Mouse (Mus musculus) midbrain, embryonic 16.5 days (tissue): Measurements from ENCODE around the gene Top3b. TPM values are rescaled to one million over a fixed set of nuclear protein-coding genes. Genes with fewer than 3 reads are reported as not detected.
A peak's percentile ranks its signal among the peaks of the same experiment; 100 is the strongest.

Experiments used
- ATAC-seq: fragments of 200-750 bp; cut with Nextera tagmentation; 2 replicates; pipeline ENCODE4 v1.8.0; 2017; ENCODE audit warnings: moderate TSS enrichment
- H3K27ac ChIP-seq: fragments of 300-500 bp; sonication (generic); 2 replicates; pipeline ENCODE4 v1.5.1; 2014; ENCODE audit warnings: mild to moderate bottlenecking, low read length, mixed read lengths
- H3K27me3 ChIP-seq: fragments of 300-500 bp; sonication (generic); 2 replicates; pipeline ENCODE4 v1.6.1; 2014; ENCODE audit warnings: low read depth, low read length, mixed read lengths; ENCODE audit not compliant: control insufficient read depth, insufficient read depth
- H3K36me3 ChIP-seq: fragments of 300-500 bp; sonication (generic); 2 replicates; pipeline ENCODE4 v1.6.1; 2014; ENCODE audit warnings: mild to moderate bottlenecking, low read length, moderate library complexity, mixed read lengths; ENCODE audit not compliant: control insufficient read depth, insufficient read depth
- H3K4me1 ChIP-seq: fragments of 300-500 bp; sonication (generic); 2 replicates; pipeline ENCODE4 v1.6.1; 2014; ENCODE audit warnings: mild to moderate bottlenecking, low read length, mixed read lengths; ENCODE audit not compliant: control insufficient read depth, insufficient read depth
- H3K4me2 ChIP-seq: fragments of 300-500 bp; sonication (generic); 2 replicates; pipeline ENCODE4 v1.6.1; 2014; ENCODE audit warnings: mild to moderate bottlenecking, low read length, mixed read lengths
- H3K4me3 ChIP-seq: fragments of 300-500 bp; sonication (generic); 2 replicates; pipeline ENCODE4 v1.5.1; 2014; ENCODE audit warnings: low read depth, mild to moderate bottlenecking, low read length, moderate library complexity, mixed read lengths
- H3K9ac ChIP-seq: fragments of 300-500 bp; sonication (generic); 2 replicates; pipeline ENCODE4 v1.6.1; 2014; ENCODE audit warnings: low read depth, low read length, mixed read lengths
- H3K9me3 ChIP-seq: fragments of 300-500 bp; sonication (generic); replicated peaks from 2 replicates; pipeline ENCODE4 v1.6.1; 2014; ENCODE audit warnings: mild to moderate bottlenecking, low read length, mixed read lengths; ENCODE audit not compliant: control insufficient read depth, poor library complexity, severe bottlenecking
- WGBS: fragments of 180-500 bp; shearing (Covaris S2); extraction: QIAGEN DNeasy Blood & Tissue Kit; methylation state at CpG from one replicate; pipeline ENCODE4 v1.1.7; 2014; 5-methylcytosine and 5-hydroxymethylcytosine counted together
- polyA plus RNA-seq: library from polyadenylated mRNA; unstranded; fragments of >200 nt; fragmentation: Nextera tagmentation; extraction: Ambion mirVana; gene quantifications from 2 replicates; pipeline ENCODE4 v1.2.1, GENCODE M21; 2015

Gene Top3b
- polyA plus RNA-seq, 1 experiment from 2014 or later = 72.5 TPM

GRCm38 (mm10) chr16:16930810-16931296, 60.3 kb downstream of the Top3b start:
- Histone ChIP-seq H3K4me3 (no peak overlapping the region), H3K27ac (no peak overlapping the region), H3K27me3 (no peaks in the 10 kb centered on the region), H3K4me2 (no peak overlapping the region), H3K9ac (no peak overlapping the region), H3K9me3 (no peaks in the 10 kb centered on the region), H3K4me1 (peaks cover 6% of the 10 kb centered on the region; the same call in 1 of the 2 replicates), H3K36me3 (0 out of 2 replicates have a peak, but pooled peaks cover under 1% of the 10 kb centered on the region)
- WGBS = 65% methylated on average over 5 of the region's 5 CpGs
- ATAC-seq = 0 out of 2 replicates have a peak, but pooled peaks have one; percentile 10

GRCm38 (mm10) chr16:16939543-16939942, 69.0 kb downstream of the Top3b start:
- Histone ChIP-seq H3K9ac (no peak overlapping the region), H3K9me3 (no peaks in the 10 kb centered on the region), H3K4me2 (no peak overlapping the region), H3K27ac (no peak overlapping the region), H3K4me1 (no peaks in the 10 kb centered on the region), H3K4me3 (no peak overlapping the region), H3K36me3 (no peaks in the 10 kb centered on the region), H3K27me3 (no peaks in the 10 kb centered on the region)
- no peak for ATAC-seq
- WGBS = 95% methylated on average over 9 of the region's 9 CpGs

- WGBS = 93% methylated on average over 2 of the region's 2 CpGs
- H3K27ac ChIP-seq = no peak overlapping the region
- no peak for ATAC-seq
These were observed 70.5 kb downstream of the Top3b start for GRCm38 (mm10) chr16:16941078-16941477.

More at GRCm38 (mm10) chr16:16941078-16941477, 70.5 kb downstream of the Top3b start:
- no peaks in the 10 kb centered on the region for H3K36me3 ChIP-seq
- no peak overlapping the region for H3K4me2 ChIP-seq
- H3K9ac ChIP-seq = no peak overlapping the region
- no peaks in the 10 kb centered on the region for H3K9me3 ChIP-seq
- no peak overlapping the region for H3K4me3 ChIP-seq
- H3K4me1 ChIP-seq = no peaks in the 10 kb centered on the region
- no peaks in the 10 kb centered on the region for H3K27me3 ChIP-seq

Other genes with a start within 250 kb of the Top3b start
- gene Olfr19, start 194.3 kb upstream of the Top3b start, polyA plus RNA-seq = not detected in 2 replicates
- 24.0 and 24.5 TPM in 2 replicates for gene Spag6l, start 41.3 kb upstream of the Top3b start, polyA plus RNA-seq
- gene Igll1, start 6.8 kb upstream of the Top3b start, polyA plus RNA-seq = not detected in 2 replicates
- 0.70 and 0.95 TPM in 2 replicates for gene Vpreb1, start 107 bp downstream of the Top3b start, polyA plus RNA-seq
- 29.3 and 30.0 TPM in 2 replicates for gene Ppm1f, start 25.7 kb downstream of the Top3b start, polyA plus RNA-seq
- gene Mapk1, start 112.6 kb downstream of the Top3b start, polyA plus RNA-seq = 182 and 189 TPM in 2 replicates
- gene Ypel1, start 199.0 kb downstream of the Top3b start, polyA plus RNA-seq = 150 and 160 TPM in 2 replicates
- 147 and 153 TPM in 2 replicates for gene Ppil2, start 240.5 kb downstream of the Top3b start, polyA plus RNA-seq